Mouse (Mus musculus): ENCODE data around the gene Lrrc29. TPM values are rescaled to one million over a fixed set of nuclear protein-coding genes. Genes with fewer than 3 reads are reported as not detected.
A peak's percentile ranks its signal among the peaks of the same experiment; 100 is the strongest.

Lrrc29 gene
- polyA plus RNA-seq, 2 experiments: 1.9 to 3.2 TPM

- no peak overlapping the region for H3K27ac ChIP-seq (replicated peaks; ENCODE audit: low read depth, low read length)
- DNase-seq (ENCODE audit: low spot score) (no peak), ATAC-seq (ENCODE audit: low FRiP score, low read depth) (no peak)
- H3K4me1 ChIP-seq (ENCODE audit: control insufficient read depth, insufficient read depth, low read length): peaks cover 23% of the 10 kb centered on the region
- peaks cover 68% of the 10 kb centered on the region for H3K27me3 ChIP-seq (ENCODE audit: control insufficient read depth, insufficient read depth, low read length)
- no peak for TF ChIP-seq POLR2A (IDR thresholded peaks at IDR 0.05; ENCODE audit: borderline replicate concordance, extremely low read depth, insufficient read depth, insufficient read length)
- H3K4me2 ChIP-seq (replicated peaks; ENCODE audit: low read depth, low read length, severe bottlenecking): peak overlapping the region; percentile 74
- no peaks in the 10 kb centered on the region for H3K36me3 ChIP-seq (ENCODE audit: control insufficient read depth, insufficient read depth, low read length)
- H3K4me3 ChIP-seq (replicated peaks; ENCODE audit: low read length): peak overlapping the region; percentile 66
- 44% methylated on average over 16 of the region's 16 CpGs for WGBS
- no peak overlapping the region for H3K9ac ChIP-seq (ENCODE audit: low read depth, low read length, severe bottlenecking)
- no peaks in the 10 kb centered on the region; the same call in 1 of the 2 replicates for H3K9me3 ChIP-seq (ENCODE audit: control insufficient read depth, low read length)
Observed at GRCm38 (mm10) chr8:105263244-105263912, 62.7 kb downstream of the Lrrc29 start.

MicroRNAs encoded within 50 kb of the gene (microRNA counts, 519-probe panel; counts per million panel counts)
- microRNA mmu-miR-328: 1,663 counts per million, percentile 15 among the panel's probes with 10 or more counts

Small RNA genes lying within 50 kb of the gene (microRNA-seq; reads per million reads assigned to microRNA genes)
- gene Gm27320 (not detected), gene Mir328 (131 reads per million, percentile 49 among the genes with 10 or more reads in this experiment)

Other genes starting within 250 kb of the Lrrc29 start
- not detected in 2 replicates for gene Ces3b, start 242.5 kb downstream of the Lrrc29 start, polyA plus RNA-seq (2012; rRNA removed)
- gene Ces3b, start 242.5 kb downstream of the Lrrc29 start, polyA plus RNA-seq (2014; fragmentation: Nextera tagmentation; extraction: Ambion mirVana): not detected in 2 replicates
- gene Ces4a, start 194.5 kb downstream of the Lrrc29 start, polyA plus RNA-seq (2012; rRNA removed): 0.05 TPM in 1 of 2 replicates, not detected in the other
- not detected in 2 replicates for gene Ces4a, start 194.5 kb downstream of the Lrrc29 start, polyA plus RNA-seq (2014; fragmentation: Nextera tagmentation; extraction: Ambion mirVana)
- gene Cbfb, start 155.6 kb downstream of the Lrrc29 start, polyA plus RNA-seq (2012; rRNA removed): 75.2 and 82.4 TPM in 2 replicates
- gene Cbfb, start 155.6 kb downstream of the Lrrc29 start, polyA plus RNA-seq (2014; fragmentation: Nextera tagmentation; extraction: Ambion mirVana): 101 and 119 TPM in 2 replicates
- gene D230025D16Rik, start 101.1 kb downstream of the Lrrc29 start, polyA plus RNA-seq (2012; rRNA removed): 30.1 and 32.8 TPM in 2 replicates
- gene D230025D16Rik, start 101.1 kb downstream of the Lrrc29 start, polyA plus RNA-seq (2014; fragmentation: Nextera tagmentation; extraction: Ambion mirVana): 27.3 and 31.5 TPM in 2 replicates
- gene B3gnt9, start 71.1 kb downstream of the Lrrc29 start, polyA plus RNA-seq (2012; rRNA removed): 40.8 and 52.7 TPM in 2 replicates
- gene B3gnt9, start 71.1 kb downstream of the Lrrc29 start, polyA plus RNA-seq (2014; fragmentation: Nextera tagmentation; extraction: Ambion mirVana): 38.9 and 42.9 TPM in 2 replicates
- 12.8 and 13.6 TPM in 2 replicates for gene Tradd, start 61.7 kb downstream of the Lrrc29 start, polyA plus RNA-seq (2012; rRNA removed)
- gene Tradd, start 61.7 kb downstream of the Lrrc29 start, polyA plus RNA-seq (2014; fragmentation: Nextera tagmentation; extraction: Ambion mirVana): 26.2 and 26.3 TPM in 2 replicates
- 4.0 and 5.6 TPM in 2 replicates for gene Fbxl8, start 61.6 kb downstream of the Lrrc29 start, polyA plus RNA-seq (2012; rRNA removed)
- gene Fbxl8, start 61.6 kb downstream of the Lrrc29 start, polyA plus RNA-seq (2014; fragmentation: Nextera tagmentation; extraction: Ambion mirVana): 2.9 and 3.7 TPM in 2 replicates
- 0.47 and 0.62 TPM in 2 replicates for gene Hsf4, start 56.5 kb downstream of the Lrrc29 start, polyA plus RNA-seq (2012; rRNA removed)
- gene Hsf4, start 56.5 kb downstream of the Lrrc29 start, polyA plus RNA-seq (2014; fragmentation: Nextera tagmentation; extraction: Ambion mirVana): 0.14 TPM in 1 of 2 replicates, not detected in the other
- gene Nol3, start 50.1 kb downstream of the Lrrc29 start, polyA plus RNA-seq (2012; rRNA removed): 2.0 and 2.3 TPM in 2 replicates
- gene Nol3, start 50.1 kb downstream of the Lrrc29 start, polyA plus RNA-seq (2014; fragmentation: Nextera tagmentation; extraction: Ambion mirVana): 2.3 and 3.3 TPM in 2 replicates
- gene 4931428F04Rik, start 36.4 kb downstream of the Lrrc29 start, polyA plus RNA-seq (2012; rRNA removed): 30.1 and 37.8 TPM in 2 replicates
- 9.9 and 12.1 TPM in 2 replicates for gene 4931428F04Rik, start 36.4 kb downstream of the Lrrc29 start, polyA plus RNA-seq (2014; fragmentation: Nextera tagmentation; extraction: Ambion mirVana)
- gene Exoc3l, start 30.2 kb downstream of the Lrrc29 start, polyA plus RNA-seq (2012; rRNA removed): 14.4 and 16.3 TPM in 2 replicates
- gene Exoc3l, start 30.2 kb downstream of the Lrrc29 start, polyA plus RNA-seq (2014; fragmentation: Nextera tagmentation; extraction: Ambion mirVana): 7.4 and 9.8 TPM in 2 replicates
- 136 and 180 TPM in 2 replicates for gene E2f4, start 28.6 kb downstream of the Lrrc29 start, polyA plus RNA-seq (2012; rRNA removed)
- 76.2 and 78.4 TPM in 2 replicates for gene E2f4, start 28.6 kb downstream of the Lrrc29 start, polyA plus RNA-seq (2014; fragmentation: Nextera tagmentation; extraction: Ambion mirVana)
- 8.8 and 9.6 TPM in 2 replicates for gene Elmo3, start 20.7 kb downstream of the Lrrc29 start, polyA plus RNA-seq (2012; rRNA removed)
- gene Elmo3, start 20.7 kb downstream of the Lrrc29 start, polyA plus RNA-seq (2014; fragmentation: Nextera tagmentation; extraction: Ambion mirVana): 7.3 and 7.7 TPM in 2 replicates
- gene Tmem208, start 76 bp upstream of the Lrrc29 start, polyA plus RNA-seq (2012; rRNA removed): 135 and 143 TPM in 2 replicates
- gene Tmem208, start 76 bp upstream of the Lrrc29 start, polyA plus RNA-seq (2014; fragmentation: Nextera tagmentation; extraction: Ambion mirVana): 126 and 135 TPM in 2 replicates
- 24.4 and 30.7 TPM in 2 replicates for gene Fhod1, start 21.7 kb upstream of the Lrrc29 start, polyA plus RNA-seq (2012; rRNA removed)
- 2.7 and 2.8 TPM in 2 replicates for gene Fhod1, start 21.7 kb upstream of the Lrrc29 start, polyA plus RNA-seq (2014; fragmentation: Nextera tagmentation; extraction: Ambion mirVana)
- 43.5 and 58.8 TPM in 2 replicates for gene Slc9a5, start 22.6 kb upstream of the Lrrc29 start, polyA plus RNA-seq (2012; rRNA removed)
- gene Slc9a5, start 22.6 kb upstream of the Lrrc29 start, polyA plus RNA-seq (2014; fragmentation: Nextera tagmentation; extraction: Ambion mirVana): 5.6 and 6.5 TPM in 2 replicates
- 3.9 and 5.5 TPM in 2 replicates for gene Plekhg4, start 47.0 kb upstream of the Lrrc29 start, polyA plus RNA-seq (2012; rRNA removed)
- gene Plekhg4, start 47.0 kb upstream of the Lrrc29 start, polyA plus RNA-seq (2014; fragmentation: Nextera tagmentation; extraction: Ambion mirVana): 0.55 and 1.2 TPM in 2 replicates
- gene Kctd19, start 87.2 kb upstream of the Lrrc29 start, polyA plus RNA-seq (2012; rRNA removed): 0.04 TPM in 1 of 2 replicates, not detected in the other
- 0.18 TPM in 1 of 2 replicates, not detected in the other for gene Kctd19, start 87.2 kb upstream of the Lrrc29 start, polyA plus RNA-seq (2014; fragmentation: Nextera tagmentation; extraction: Ambion mirVana)
- gene Lrrc36, start 87.3 kb upstream of the Lrrc29 start, polyA plus RNA-seq (2012; rRNA removed): 0.84 and 1.0 TPM in 2 replicates
- gene Lrrc36, start 87.3 kb upstream of the Lrrc29 start, polyA plus RNA-seq (2014; fragmentation: Nextera tagmentation; extraction: Ambion mirVana): 0.58 and 0.62 TPM in 2 replicates
- gene Tppp3, start 145.2 kb upstream of the Lrrc29 start, polyA plus RNA-seq (2012; rRNA removed): 107 and 130 TPM in 2 replicates
- 123 and 164 TPM in 2 replicates for gene Tppp3, start 145.2 kb upstream of the Lrrc29 start, polyA plus RNA-seq (2014; fragmentation: Nextera tagmentation; extraction: Ambion mirVana)
- 72.3 and 90.2 TPM in 2 replicates for gene Zdhhc1, start 170.6 kb upstream of the Lrrc29 start, polyA plus RNA-seq (2012; rRNA removed)
- 36.8 and 42.9 TPM in 2 replicates for gene Zdhhc1, start 170.6 kb upstream of the Lrrc29 start, polyA plus RNA-seq (2014; fragmentation: Nextera tagmentation; extraction: Ambion mirVana)
- gene Hsd11b2, start 192.5 kb upstream of the Lrrc29 start, polyA plus RNA-seq (2012; rRNA removed): 3.3 and 6.4 TPM in 2 replicates
- gene Hsd11b2, start 192.5 kb upstream of the Lrrc29 start, polyA plus RNA-seq (2014; fragmentation: Nextera tagmentation; extraction: Ambion mirVana): 1.7 and 2.2 TPM in 2 replicates
- 98.9 and 105 TPM in 2 replicates for gene Atp6v0d1, start 239.8 kb upstream of the Lrrc29 start, polyA plus RNA-seq (2012; rRNA removed)
- gene Atp6v0d1, start 239.8 kb upstream of the Lrrc29 start, polyA plus RNA-seq (2014; fragmentation: Nextera tagmentation; extraction: Ambion mirVana): 91.2 and 93.2 TPM in 2 replicates

Data from limb, embryonic 14.5 days (tissue).